Mouse (Mus musculus) testis, adult 10 weeks (tissue): Measurements from ENCODE around the gene Vps11. TPM values are rescaled to one million over a fixed set of nuclear protein-coding genes. Genes with fewer than 3 reads are reported as not detected.

Source experiments
- polyA plus RNA-seq: library from polyadenylated mRNA; stranded (reverse); fragments of 350-450 nt; fragmentation: Illumina TruSeq; extraction: RNeasy Lipid Tissue Mini Kit (QIAGEN cat#74804); gene quantifications from one replicate; pipeline ENCODE4 v1.2.3, GENCODE M21; 2014; ENCODE audit warnings: low read depth, low replicate concordance

Vps11 gene
- 7.6 TPM for polyA plus RNA-seq

DNA sequence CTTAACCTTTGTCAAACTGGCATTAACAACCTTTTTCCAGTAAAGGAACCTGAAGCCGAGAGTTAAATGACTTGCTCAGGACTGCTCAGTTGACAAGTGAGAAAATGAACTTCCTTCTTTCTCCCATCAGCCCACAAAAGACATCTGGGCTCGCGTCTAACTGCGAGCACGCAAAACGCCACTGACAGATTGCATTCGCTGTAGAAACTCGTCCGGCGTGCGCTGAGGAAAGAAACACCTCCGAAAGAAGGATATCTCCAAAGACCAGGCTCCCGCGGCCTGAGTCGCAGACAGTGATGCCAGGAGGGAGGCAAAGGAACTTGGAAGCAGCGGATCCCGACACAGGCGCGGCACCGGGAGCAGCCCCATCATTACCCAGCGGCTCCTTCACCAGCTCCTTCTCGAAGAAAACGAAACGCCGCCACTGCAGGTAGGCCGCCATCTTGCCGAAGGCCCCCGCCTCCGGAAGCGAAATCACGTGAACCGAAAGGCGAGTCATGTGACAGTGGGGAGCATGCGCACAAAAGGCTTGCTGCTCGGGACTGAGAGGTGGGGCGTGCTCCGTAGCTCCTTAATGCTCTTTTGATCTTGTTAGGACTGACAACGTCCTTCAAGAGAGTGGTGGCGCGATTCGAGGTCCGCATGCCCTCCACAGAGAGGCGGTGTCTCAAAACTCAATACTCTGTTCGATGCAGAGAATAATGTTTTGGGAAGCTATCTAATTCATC lies at the start of gene Vps11:
TSS of gene Vps11 (minus strand) at position 481 of the 728 bp plus-strand sequence.

DNA sequence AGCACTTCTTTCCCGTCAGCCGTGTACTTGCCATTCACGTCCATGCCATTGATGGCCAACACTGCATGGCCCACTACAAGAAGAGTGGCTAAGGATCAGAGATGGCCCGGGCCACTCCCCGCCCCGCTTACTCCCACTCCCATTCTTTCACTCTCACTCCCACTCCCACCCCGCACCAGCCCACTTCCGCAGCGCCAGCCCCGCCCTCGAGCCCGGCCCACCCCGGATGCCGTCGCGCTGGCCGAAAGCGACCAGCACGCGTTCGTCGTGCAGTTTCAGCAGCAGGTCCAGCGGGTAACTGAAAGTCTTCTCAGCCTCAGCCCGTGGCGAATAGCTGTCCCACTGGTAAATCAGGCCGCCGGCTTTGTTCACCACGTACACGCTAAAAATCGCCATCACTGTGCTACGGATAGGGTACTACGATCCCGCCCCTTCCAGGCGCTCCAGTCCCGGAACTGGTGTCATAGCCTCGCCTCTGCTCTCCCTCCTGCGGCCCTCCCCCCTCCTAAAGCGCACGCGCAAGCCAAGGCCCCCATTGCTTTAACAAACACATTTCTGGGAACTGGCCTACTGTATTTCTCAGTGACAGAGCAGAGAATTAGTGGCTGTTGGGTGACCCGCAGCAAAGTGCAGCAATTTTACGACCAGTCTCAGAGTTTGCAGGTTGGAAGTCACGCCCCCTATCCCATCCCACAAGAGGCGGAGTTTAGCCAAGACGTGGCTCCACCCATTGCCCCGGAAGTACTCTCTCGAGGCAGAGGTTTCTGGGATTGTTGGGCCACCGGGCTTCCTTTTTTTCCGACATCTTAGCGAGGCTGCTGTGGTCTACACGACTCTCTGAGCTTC lies 45.7 kb upstream of the Vps11 start, which contains the start of the genes Rps25 and Trappc4:
TSS of gene Rps25 (plus strand) at position 234 of the 846 bp plus-strand sequence.
TSS of gene Trappc4 (minus strand) at position 695 of the 846 bp plus-strand sequence.

GRCm38 (mm10) chr9:44396684-44397411 lies 35.4 kb upstream of the Vps11 start, which contains the start of gene Slc37a4:
Gene Slc37a4, plus strand, starts transcription at chr9:44396852.

GRCm38 (mm10) chr9:44379054-44379834 lies 17.8 kb upstream of the Vps11 start, which contains the start of gene Hyou1:
Gene Hyou1, plus strand, starts transcription at chr9:44379490.

GRCm38 (mm10) chr9:44343781-44344421 lies 17.6 kb downstream of the Vps11 start, which contains the start of gene Hmbs:
Gene Hmbs, minus strand, starts transcription at chr9:44344228.

GRCm38 (mm10) chr9:44334396-44335330 lies 26.8 kb downstream of the Vps11 start, which contains the start of gene H2afx:
Gene H2afx, plus strand, starts transcription at chr9:44334694.

GRCm38 (mm10) chr9:44325768-44326370 lies 35.6 kb downstream of the Vps11 start, which contains the start of gene Dpagt1:
Gene Dpagt1, plus strand, starts transcription at chr9:44326019.

GRCm38 (mm10) chr9:44319887-44320798 lies 41.3 kb downstream of the Vps11 start, which contains the start of gene C2cd2l:
Gene C2cd2l, minus strand, starts transcription at chr9:44320285.

DNA sequence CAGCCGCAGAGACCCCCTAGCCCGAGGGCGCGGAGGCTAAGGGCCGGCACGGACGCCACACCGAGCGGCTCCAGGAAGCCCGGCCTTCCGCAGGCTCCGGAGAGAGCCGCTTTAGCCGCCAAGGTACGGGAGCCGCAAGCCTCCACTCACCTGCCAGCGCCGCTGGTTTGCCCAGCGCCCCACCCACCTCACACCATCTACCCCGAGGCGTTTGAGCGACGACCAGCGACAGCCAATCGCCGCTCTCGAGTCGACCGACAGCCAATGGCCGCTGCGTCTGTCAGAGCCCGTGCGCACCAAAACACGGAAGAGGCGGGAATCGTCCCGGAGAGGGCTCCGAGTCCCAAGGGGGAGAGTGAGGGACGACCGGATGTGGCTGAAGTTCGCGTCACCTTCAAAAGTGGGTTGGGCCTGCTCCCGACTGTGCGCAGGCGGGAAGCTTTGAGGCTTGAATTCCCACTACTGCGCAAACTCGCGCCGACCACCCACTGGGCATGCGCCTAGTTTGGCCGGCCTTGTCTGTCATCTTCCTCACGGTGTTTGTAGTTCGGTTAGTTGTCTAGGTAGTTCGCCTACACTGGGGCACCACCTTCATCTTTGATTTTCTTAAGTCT lies 55.9 kb downstream of the Vps11 start, which contains the start of gene Hinfp:
TSS of gene Hinfp (minus strand) at position 206 of the 614 bp plus-strand sequence.

Other genes starting within 250 kb of the Vps11 start
- 0.66 TPM for gene Gm49380, start 248.2 kb downstream of the Vps11 start, polyA plus RNA-seq
- 1.6 TPM for gene Rnf26, start 248.2 kb downstream of the Vps11 start, polyA plus RNA-seq
- 3.1 TPM for gene Mcam, start 227.2 kb downstream of the Vps11 start, polyA plus RNA-seq
- gene Cbl, start 127.6 kb downstream of the Vps11 start, polyA plus RNA-seq = 55.7 TPM
- gene Ccdc153, start 121.0 kb downstream of the Vps11 start, polyA plus RNA-seq = 0.28 TPM
- gene Pdzd3, start 110.2 kb downstream of the Vps11 start, polyA plus RNA-seq = not detected
- gene Nlrx1, start 93.1 kb downstream of the Vps11 start, polyA plus RNA-seq = not detected
- gene Abcg4, start 73.1 kb downstream of the Vps11 start, polyA plus RNA-seq = not detected
- gene Hinfp, start 56.0 kb downstream of the Vps11 start, polyA plus RNA-seq = 8.5 TPM
- 0.56 TPM for gene C2cd2l, start 41.4 kb downstream of the Vps11 start, polyA plus RNA-seq
- gene Dpagt1, start 35.7 kb downstream of the Vps11 start, polyA plus RNA-seq = 1.9 TPM
- 7.2 TPM for gene H2afx, start 27.0 kb downstream of the Vps11 start, polyA plus RNA-seq
- 12.6 TPM for gene Hmbs, start 17.4 kb downstream of the Vps11 start, polyA plus RNA-seq
- 30.7 TPM for gene Hyou1, start 17.8 kb upstream of the Vps11 start, polyA plus RNA-seq
- gene Slc37a4, start 35.2 kb upstream of the Vps11 start, polyA plus RNA-seq = 1.4 TPM
- 518 TPM for gene Rps25, start 45.5 kb upstream of the Vps11 start, polyA plus RNA-seq
- gene Trappc4, start 45.9 kb upstream of the Vps11 start, polyA plus RNA-seq = 43.6 TPM
- gene Ccdc84, start 56.9 kb upstream of the Vps11 start, polyA plus RNA-seq = 6.5 TPM
- 1.3 TPM for gene Foxr1, start 79.5 kb upstream of the Vps11 start, polyA plus RNA-seq
- gene Upk2, start 93.3 kb upstream of the Vps11 start, polyA plus RNA-seq = not detected
- 0.39 TPM for gene Bcl9l, start 121.2 kb upstream of the Vps11 start, polyA plus RNA-seq
- gene Cxcr5, start 200.2 kb upstream of the Vps11 start, polyA plus RNA-seq = 13.8 TPM
- gene Ddx6, start 243.2 kb upstream of the Vps11 start, polyA plus RNA-seq = 68.4 TPM